Mouse (Mus musculus): ENCODE measurements around the gene Fkbp11.

DNA sequence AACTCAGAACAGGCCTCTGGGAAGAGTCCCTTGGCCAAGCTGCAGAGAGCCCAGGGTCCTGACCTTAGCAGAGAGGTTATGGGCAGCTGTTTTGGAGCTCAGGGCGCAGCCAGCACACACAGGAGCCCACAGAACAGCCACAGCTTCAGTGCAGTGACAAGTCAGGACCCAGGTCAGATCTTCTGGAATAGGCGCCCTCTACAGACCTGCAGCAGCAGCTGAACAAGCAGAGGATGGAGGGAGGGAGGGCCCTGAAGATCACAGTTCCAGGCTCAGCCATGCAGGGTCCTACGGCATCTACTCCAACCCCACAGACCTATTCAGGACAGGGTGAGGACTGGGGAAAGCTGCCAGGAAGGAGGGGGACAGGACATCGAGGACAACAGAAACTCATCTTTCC lies 10.8 kb upstream of the Fkbp11 start:
- no peak for TF ChIP-seq CTCF (IDR thresholded peaks at IDR 0.05; ENCODE audit: low read depth, low read length)
- no peak for TF ChIP-seq POLR2A (IDR thresholded peaks at IDR 0.05; ENCODE audit: borderline replicate concordance, low read depth, low read length)

Data from bone marrow macrophage, adult 2 months (primary cell).